Mouse (Mus musculus) embryonic facial prominence, embryonic 10.5 days (tissue): Measurements from ENCODE around the gene Olfr99. TPM values are rescaled to one million over a fixed set of nuclear protein-coding genes. Genes with fewer than 3 reads are reported as not detected.
A peak's percentile ranks its signal among the peaks of the same experiment; 100 is the strongest.
"Not testable (repeated sequence)": the region's sequence is repeated elsewhere in the genome, so short reads cannot be mapped to it uniquely, and the experiment has no call there.

Experiments used
- DNase-seq: peaks from one replicate; pipeline ENCODE4 v3.0.0-alpha.2; 2017; ENCODE audit warnings: low spot score
- H3K27ac ChIP-seq: fragments of 300-500 bp; sonication (generic); replicated peaks from 2 replicates; pipeline ENCODE4 v1.5.1; 2016; ENCODE audit warnings: mild to moderate bottlenecking
- H3K27me3 ChIP-seq: fragments of 300-500 bp; sonication (generic); replicated peaks from 2 replicates; pipeline ENCODE4 v1.6.1; 2016; ENCODE audit warnings: low read depth, mild to moderate bottlenecking; ENCODE audit not compliant: poor library complexity, severe bottlenecking
- H3K36me3 ChIP-seq: fragments of 300-500 bp; sonication (generic); replicated peaks from 2 replicates; pipeline ENCODE4 v1.6.1; 2016; ENCODE audit warnings: mild to moderate bottlenecking, moderate library complexity
- H3K4me1 ChIP-seq: fragments of 300-500 bp; sonication (generic); 2 replicates; pipeline ENCODE4 v1.6.1; 2016
- H3K4me3 ChIP-seq: fragments of 300-500 bp; sonication (generic); 2 replicates; pipeline ENCODE4 v1.5.1; 2016; ENCODE audit warnings: mild to moderate bottlenecking, moderate library complexity
- H3K9me3 ChIP-seq: fragments of 300-500 bp; sonication (generic); 2 replicates; pipeline ENCODE4 v1.6.1; 2016; ENCODE audit warnings: mild to moderate bottlenecking
- WGBS: fragments of 180-500 bp; shearing (Covaris S2); methylation state at CpG from one replicate; pipeline ENCODE4 v1.1.7; 2016; 5-methylcytosine and 5-hydroxymethylcytosine counted together
- polyA plus RNA-seq: library from polyadenylated mRNA; unstranded; fragments of >200 nt; fragmentation: Nextera tagmentation; extraction: Ambion mirVana; gene quantifications from 2 replicates; pipeline ENCODE4 v1.2.1, GENCODE M21; 2016

Gene Olfr99
- polyA plus RNA-seq, 1 experiment from 2014 or later = not detected

DNA sequence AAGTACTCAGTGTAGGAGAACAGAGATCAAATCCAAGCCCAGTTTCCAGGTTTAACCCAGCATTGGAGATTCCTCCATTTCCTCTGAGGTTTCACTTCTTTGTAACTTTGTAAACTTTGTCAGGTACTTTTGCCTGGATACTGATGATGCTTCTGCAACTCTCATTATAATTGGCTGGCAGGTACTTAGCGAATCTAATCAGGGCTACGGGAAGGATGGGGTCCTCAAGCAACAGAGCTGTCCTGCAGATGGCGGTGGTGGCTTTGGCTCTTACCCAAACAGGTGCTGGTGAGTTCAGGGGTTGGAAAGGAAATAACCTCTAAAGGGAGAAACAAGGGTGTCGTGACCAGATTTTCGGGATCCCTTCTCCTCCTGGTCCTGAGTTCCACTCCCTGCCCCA lies 36.5 kb downstream of the Olfr99 start:
- 27% methylated on average over 5 of the region's 5 CpGs for WGBS

GRCm38 (mm10) chr17:37242198-37242597 lies 41.1 kb downstream of the Olfr99 start:
- Histone ChIP-seq H3K27me3 (no peaks in the 10 kb centered on the region), H3K27ac (no peak overlapping the region), H3K4me3 (no peak overlapping the region), H3K9me3 (0 out of 2 replicates have a peak, but pooled peaks cover 5% of the 10 kb centered on the region), H3K36me3 (no peaks in the 10 kb centered on the region), H3K4me1 (no peaks in the 10 kb centered on the region)
- no peak for DNase-seq
- WGBS = 61% methylated on average over 3 of the region's 3 CpGs

More for the DNA sequence above, 36.5 kb downstream of the Olfr99 start:
- no peak overlapping the region for H3K4me3 ChIP-seq
- no peaks in the 10 kb centered on the region for H3K27me3 ChIP-seq
- no peaks in the 10 kb centered on the region for H3K4me1 ChIP-seq
- H3K27ac ChIP-seq = no peak overlapping the region
- H3K36me3 ChIP-seq = no peaks in the 10 kb centered on the region
- DNase-seq = peak; percentile 10
- no peaks in the 10 kb centered on the region for H3K9me3 ChIP-seq

- WGBS = 94% methylated on average over 2 of the region's 2 CpGs
Observed at GRCm38 (mm10) chr17:37237230-37237629, 46.0 kb downstream of the Olfr99 start, which contains the start of gene Olfr97. TSS of gene Olfr97 (minus strand) at chr17:37237330.

More at GRCm38 (mm10) chr17:37237230-37237629, 46.0 kb downstream of the Olfr99 start, which contains the start of gene Olfr97:
- H3K36me3 ChIP-seq, H3K27me3 ChIP-seq, H3K9me3 ChIP-seq, H3K27ac ChIP-seq, H3K4me3 ChIP-seq, DNase-seq, H3K4me1 ChIP-seq: not testable (repeated sequence)

Other genes starting within 250 kb of the Olfr99 start
- gene Gabbr1, start 237.5 kb downstream of the Olfr99 start, polyA plus RNA-seq = 7.0 and 9.4 TPM in 2 replicates
- 0.19 TPM in 1 of 2 replicates, not detected in the other for gene Olfr90, start 195.0 kb downstream of the Olfr99 start, polyA plus RNA-seq
- not detected in 2 replicates for gene Olfr91, start 185.2 kb downstream of the Olfr99 start, polyA plus RNA-seq
- not detected in 2 replicates for gene Olfr92, start 163.4 kb downstream of the Olfr99 start, polyA plus RNA-seq
- gene Olfr93, start 122.0 kb downstream of the Olfr99 start, polyA plus RNA-seq = not detected in 2 replicates
- gene Ubd, start 89.6 kb downstream of the Olfr99 start, polyA plus RNA-seq = not detected in 2 replicates
- gene Olfr94, start 82.5 kb downstream of the Olfr99 start, polyA plus RNA-seq = not detected in 2 replicates
- not detected in 2 replicates for gene Olfr95, start 70.3 kb downstream of the Olfr99 start, polyA plus RNA-seq
- not detected in 2 replicates for gene Olfr96, start 63.3 kb downstream of the Olfr99 start, polyA plus RNA-seq
- not detected in 2 replicates for gene Olfr97, start 46.1 kb downstream of the Olfr99 start, polyA plus RNA-seq
- gene Olfr98, start 19.7 kb downstream of the Olfr99 start, polyA plus RNA-seq = not detected in 2 replicates
- gene H2-M3, start 13.2 kb downstream of the Olfr99 start, polyA plus RNA-seq = 1.7 and 1.8 TPM in 2 replicates
- not detected in 2 replicates for gene Olfr101, start 20.9 kb upstream of the Olfr99 start, polyA plus RNA-seq
- not detected in 2 replicates for gene Olfr102, start 33.6 kb upstream of the Olfr99 start, polyA plus RNA-seq
- gene Olfr103, start 56.2 kb upstream of the Olfr99 start, polyA plus RNA-seq = not detected in 2 replicates
- not detected in 2 replicates for gene Olfr104-ps, start 76.1 kb upstream of the Olfr99 start, polyA plus RNA-seq
- not detected in 2 replicates for gene Olfr105-ps, start 95.6 kb upstream of the Olfr99 start, polyA plus RNA-seq
- gene Olfr106-ps, start 106.9 kb upstream of the Olfr99 start, polyA plus RNA-seq = not detected in 2 replicates
- not detected in 2 replicates for gene Olfr107, start 115.8 kb upstream of the Olfr99 start, polyA plus RNA-seq
- not detected in 2 replicates for gene Olfr108, start 162.0 kb upstream of the Olfr99 start, polyA plus RNA-seq
- gene Olfr109, start 175.5 kb upstream of the Olfr99 start, polyA plus RNA-seq = not detected in 2 replicates
- gene H2-M2, start 200.1 kb upstream of the Olfr99 start, polyA plus RNA-seq = not detected in 2 replicates
- gene Olfr110, start 209.0 kb upstream of the Olfr99 start, polyA plus RNA-seq = not detected in 2 replicates
- not detected in 2 replicates for gene Olfr111, start 224.6 kb upstream of the Olfr99 start, polyA plus RNA-seq